Mouse (Mus musculus): ENCODE data around the gene Cxcr1. TPM values are rescaled to one million over a fixed set of nuclear protein-coding genes. Genes with fewer than 3 reads are reported as not detected.

Gene Cxcr1
- polyA plus RNA-seq (2016; fragmentation: Nextera tagmentation; extraction: Ambion mirVana): not detected in 2 replicates

DNA sequence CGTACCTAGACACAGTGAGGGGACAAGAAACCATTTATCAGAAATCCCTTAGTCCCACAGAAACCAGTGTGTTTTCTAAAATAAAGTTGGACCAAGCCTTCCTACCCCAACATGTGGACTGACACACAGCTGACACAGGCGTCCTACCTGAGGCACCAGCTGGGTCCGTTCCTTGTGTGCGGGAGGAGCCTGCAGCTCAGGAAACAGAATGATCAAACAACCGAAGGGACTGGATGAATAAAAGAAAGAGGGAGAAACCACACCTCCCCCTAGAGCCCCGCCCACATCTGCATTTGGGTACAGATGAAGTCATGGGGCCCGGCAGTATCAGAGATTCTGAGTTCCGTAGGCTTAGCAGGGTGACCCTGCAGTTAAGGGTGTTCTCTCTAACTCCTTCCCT is at the start of gene Cxcr1:
TSS of gene Cxcr1 (minus strand) at position 187 of the 400 bp plus-strand sequence.
- no peak for ATAC-seq (ENCODE audit: low FRiP score, low read depth)
- Histone ChIP-seq H3K36me3 (no peaks in the 10 kb centered on the region), H3K4me1 (0 out of 2 replicates have a peak, but pooled peaks cover 4% of the 10 kb centered on the region), H3K9me3 (no peaks in the 10 kb centered on the region), H3K4me2 (replicated peaks) (no peak within 1 kb of the TSS), H3K9ac (no peak within 1 kb of the TSS), H3K4me3 (no peak within 1 kb of the TSS), H3K27me3 (replicated peaks) (no peaks in the 10 kb centered on the region), H3K27ac (no peak within 1 kb of the TSS)
- WGBS: 68% methylated on average over 8 of the region's 8 CpGs

DNA sequence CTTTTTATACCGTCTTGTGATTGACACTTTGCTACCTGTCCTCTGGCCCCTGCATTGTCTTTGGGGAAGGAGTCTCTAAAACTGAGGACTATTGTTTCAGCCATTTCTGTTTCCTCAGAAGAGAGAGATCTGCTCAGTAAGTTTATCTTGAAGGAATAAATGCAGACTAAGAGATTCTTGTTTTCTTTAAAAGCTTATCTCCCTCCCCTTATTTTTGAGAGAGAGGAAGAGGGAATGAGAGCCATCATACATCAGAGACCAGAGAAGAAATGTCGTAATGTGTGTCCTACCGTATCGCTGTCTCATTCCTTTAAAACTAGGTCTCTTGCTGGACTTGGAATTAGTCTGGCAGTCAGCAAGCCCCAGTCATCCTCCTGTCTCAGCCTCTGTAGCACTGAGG is 46.4 kb upstream of the Cxcr1 start:
- Histone ChIP-seq H3K4me3 (no peak overlapping the region), H3K9me3 (no peaks in the 10 kb centered on the region), H3K36me3 (no peaks in the 10 kb centered on the region), H3K9ac (0 out of 2 replicates have a peak overlapping the region, but pooled peaks have one; percentile 14), H3K4me2 (replicated peaks) (no peak overlapping the region), H3K4me1 (peaks cover 32% of the 10 kb centered on the region), H3K27me3 (replicated peaks) (no peaks in the 10 kb centered on the region), H3K27ac (no peak overlapping the region)
- no peak for ATAC-seq (ENCODE audit: low FRiP score, low read depth)
- WGBS: 92% methylated on average over 4 of the region's 4 CpGs

- no peak for ATAC-seq (ENCODE audit: low FRiP score, low read depth)
- 72% methylated on average over 6 of the region's 6 CpGs for WGBS
- Histone ChIP-seq H3K9ac (0 out of 2 replicates have a peak overlapping the region, but pooled peaks have one; percentile 14), H3K4me3 (no peak overlapping the region), H3K4me1 (peaks cover 32% of the 10 kb centered on the region), H3K9me3 (no peaks in the 10 kb centered on the region), H3K4me2 (replicated peaks) (no peak overlapping the region), H3K27ac (no peak overlapping the region), H3K27me3 (replicated peaks) (no peaks in the 10 kb centered on the region), H3K36me3 (no peaks in the 10 kb centered on the region)
These were observed 45.9 kb upstream of the Cxcr1 start for GRCm38 (mm10) chr1:74240311-74240710.

GRCm38 (mm10) chr1:74239618-74240017 is 45.2 kb upstream of the Cxcr1 start:
- H3K36me3 ChIP-seq: no peaks in the 10 kb centered on the region
- H3K4me1 ChIP-seq: peaks cover 32% of the 10 kb centered on the region
- H3K9me3 ChIP-seq: no peaks in the 10 kb centered on the region
- no peak overlapping the region for H3K9ac ChIP-seq
- 70% methylated on average over 11 of the region's 11 CpGs for WGBS
- no peak overlapping the region for H3K4me3 ChIP-seq
- no peak overlapping the region for H3K27ac ChIP-seq
- H3K27me3 ChIP-seq (replicated peaks): no peaks in the 10 kb centered on the region
- H3K4me2 ChIP-seq (replicated peaks): peak overlapping the region; percentile 32; the same call in 1 of the 2 replicates
- no peak for ATAC-seq (ENCODE audit: low FRiP score, low read depth)

DNA sequence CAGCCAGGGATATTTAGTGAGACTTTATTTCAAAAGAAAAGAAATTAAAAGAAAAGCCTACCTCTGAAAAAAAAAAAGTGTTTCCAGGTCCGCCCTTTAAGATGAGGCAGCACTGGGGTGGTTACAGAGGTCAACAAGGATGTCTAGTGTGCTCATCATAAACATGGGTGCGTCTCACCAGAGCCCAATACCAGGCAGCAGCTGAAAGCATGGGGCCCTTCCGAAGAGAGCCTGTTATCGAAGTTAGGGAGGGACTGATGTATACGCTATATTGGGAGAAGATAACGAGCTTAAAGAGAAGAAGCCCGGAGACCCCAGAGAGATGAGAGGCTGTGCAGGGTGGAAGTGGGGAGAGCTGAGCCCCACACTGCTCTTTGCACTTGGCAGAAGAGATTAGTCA is 44.7 kb upstream of the Cxcr1 start:
- no peaks in the 10 kb centered on the region for H3K27me3 ChIP-seq (replicated peaks)
- no peak overlapping the region for H3K9ac ChIP-seq
- peaks cover 32% of the 10 kb centered on the region for H3K4me1 ChIP-seq
- H3K9me3 ChIP-seq: no peaks in the 10 kb centered on the region
- 83% methylated on average over 7 of the region's 7 CpGs for WGBS
- no peak overlapping the region for H3K27ac ChIP-seq
- ATAC-seq (ENCODE audit: low FRiP score, low read depth): no peak
- H3K4me3 ChIP-seq: no peak overlapping the region
- H3K4me2 ChIP-seq (replicated peaks): peak overlapping the region; percentile 32
- no peaks in the 10 kb centered on the region for H3K36me3 ChIP-seq

- H3K4me1 ChIP-seq: peaks cover 32% of the 10 kb centered on the region
- 69% methylated on average over 1 of the region's 1 CpGs for WGBS
- ATAC-seq (ENCODE audit: low FRiP score, low read depth): no peak
- no peak overlapping the region for H3K27ac ChIP-seq
- no peaks in the 10 kb centered on the region for H3K9me3 ChIP-seq
- H3K27me3 ChIP-seq (replicated peaks): no peaks in the 10 kb centered on the region
- peak overlapping the region; percentile 82 for H3K4me2 ChIP-seq (replicated peaks)
- H3K4me3 ChIP-seq: peak overlapping the region; percentile 93; the same call in 1 of the 2 replicates
- H3K9ac ChIP-seq: no peak overlapping the region
- no peaks in the 10 kb centered on the region for H3K36me3 ChIP-seq
These were observed 43.7 kb upstream of the Cxcr1 start for GRCm38 (mm10) chr1:74238136-74238535.

- Histone ChIP-seq H3K9me3 (no peaks in the 10 kb centered on the region), H3K4me3 (peak overlapping the region; percentile 93), H3K4me1 (peaks cover 32% of the 10 kb centered on the region), H3K27me3 (replicated peaks) (no peaks in the 10 kb centered on the region), H3K9ac (peak overlapping the region; percentile 93), H3K36me3 (no peaks in the 10 kb centered on the region), H3K4me2 (replicated peaks) (peak overlapping the region; percentile 82), H3K27ac (no peak overlapping the region)
- ATAC-seq (ENCODE audit: low FRiP score, low read depth): no peak
- 45% methylated on average over 5 of the region's 5 CpGs for WGBS
These were observed 43.2 kb upstream of the Cxcr1 start for GRCm38 (mm10) chr1:74237671-74238070.

DNA sequence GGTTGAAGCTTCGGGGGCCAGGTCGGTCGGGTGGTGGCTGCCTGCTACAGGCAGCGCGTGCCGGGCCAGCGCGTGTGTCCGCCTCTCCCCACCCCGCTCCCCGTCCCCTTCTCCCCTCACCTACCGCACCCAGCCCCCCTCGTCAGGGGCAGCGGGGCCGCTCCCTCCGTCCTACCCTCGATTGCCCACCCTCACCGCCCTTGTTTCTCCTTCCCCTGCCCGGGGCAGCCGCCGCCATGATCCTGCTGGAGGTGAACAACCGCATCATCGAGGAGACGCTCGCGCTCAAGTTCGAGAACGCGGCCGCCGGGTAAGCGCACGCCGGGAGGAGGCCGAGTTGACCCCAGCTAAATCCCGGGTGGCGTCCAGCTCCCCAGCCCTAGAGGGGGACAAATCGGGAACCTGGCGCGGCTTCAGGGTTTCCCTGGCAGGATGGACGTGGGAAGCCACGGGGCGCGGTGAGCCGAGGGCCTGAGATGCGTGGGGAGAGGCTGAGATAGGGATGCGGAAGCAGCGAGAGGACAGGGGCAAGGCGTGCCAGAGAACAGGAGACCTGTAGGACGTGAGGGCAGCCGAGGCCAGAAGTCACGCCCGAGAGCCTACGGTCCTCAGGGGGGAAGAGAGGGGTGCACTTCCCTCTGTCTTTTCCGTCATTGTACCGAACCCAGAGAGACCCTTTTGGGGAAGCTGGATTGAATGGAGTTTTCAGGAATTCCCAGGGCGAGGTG is 42.3 kb upstream of the Cxcr1 start:
- no peaks in the 10 kb centered on the region for H3K36me3 ChIP-seq
- ATAC-seq (ENCODE audit: low FRiP score, low read depth): peak; percentile 57
- H3K4me2 ChIP-seq (replicated peaks): peak overlapping the region; percentile 82
- H3K4me3 ChIP-seq: peak overlapping the region; percentile 93
- WGBS: under 1% methylated on average over 53 of the region's 57 CpGs
- H3K27ac ChIP-seq: peak overlapping the region; percentile 70
- H3K27me3 ChIP-seq (replicated peaks): no peaks in the 10 kb centered on the region
- peak overlapping the region; percentile 93 for H3K9ac ChIP-seq
- H3K9me3 ChIP-seq: no peaks in the 10 kb centered on the region
- H3K4me1 ChIP-seq: peaks cover 32% of the 10 kb centered on the region

- H3K4me3 ChIP-seq: peak within 1 kb of the TSS; percentile 93
- peak within 1 kb of the TSS; percentile 70 for H3K27ac ChIP-seq
- peak within 1 kb of the TSS; percentile 82 for H3K4me2 ChIP-seq (replicated peaks)
- peak within 1 kb of the TSS; percentile 93 for H3K9ac ChIP-seq
- H3K27me3 ChIP-seq (replicated peaks): no peaks in the 10 kb centered on the region
- peak; percentile 93 for ATAC-seq (ENCODE audit: low FRiP score, low read depth)
- WGBS: 2% methylated on average over 45 of the region's 55 CpGs
- H3K36me3 ChIP-seq: no peaks in the 10 kb centered on the region
- H3K9me3 ChIP-seq: no peaks in the 10 kb centered on the region
- peaks cover 32% of the 10 kb centered on the region for H3K4me1 ChIP-seq
These were observed 41.6 kb upstream of the Cxcr1 start, which contains the start of gene Arpc2 for GRCm38 (mm10) chr1:74235938-74236589. TSS of gene Arpc2 (plus strand) at chr1:74236084.

DNA sequence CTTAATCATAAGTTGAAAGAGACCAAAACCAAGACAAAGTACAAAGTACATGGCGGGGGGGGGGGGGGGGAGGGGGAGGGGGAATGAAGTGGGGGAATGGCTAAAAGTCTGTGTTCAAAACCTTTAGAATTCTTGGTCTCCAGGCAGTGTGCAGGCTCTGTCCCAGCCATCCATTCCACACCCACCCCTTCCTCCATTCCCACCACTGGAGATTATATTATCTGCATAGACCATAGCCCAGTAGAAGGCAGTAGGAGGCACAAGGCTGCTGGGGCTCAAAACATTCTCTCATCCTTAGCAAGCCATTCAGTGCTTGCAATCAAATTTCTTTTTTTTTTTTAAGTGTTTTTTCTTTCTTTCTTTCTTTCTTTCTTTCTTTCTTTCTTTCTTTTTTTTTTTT is 36.6 kb upstream of the Cxcr1 start:
- H3K4me3 ChIP-seq: no peak overlapping the region
- no peaks in the 10 kb centered on the region for H3K4me1 ChIP-seq

GRCm38 (mm10) chr1:74229942-74230341 is 35.5 kb upstream of the Cxcr1 start:
- WGBS: 80% methylated on average over 2 of the region's 2 CpGs
- Histone ChIP-seq H3K4me2 (replicated peaks) (no peak overlapping the region), H3K36me3 (no peaks in the 10 kb centered on the region), H3K4me1 (no peaks in the 10 kb centered on the region), H3K27ac (no peak overlapping the region), H3K9ac (no peak overlapping the region), H3K9me3 (no peaks in the 10 kb centered on the region), H3K4me3 (no peak overlapping the region), H3K27me3 (replicated peaks) (no peaks in the 10 kb centered on the region)
- ATAC-seq (ENCODE audit: low FRiP score, low read depth): no peak

More for the DNA sequence above, 36.6 kb upstream of the Cxcr1 start:
- H3K9ac ChIP-seq: no peak overlapping the region
- ATAC-seq (ENCODE audit: low FRiP score, low read depth): no peak
- H3K36me3 ChIP-seq: no peaks in the 10 kb centered on the region
- WGBS: 83% methylated on average over 1 of the region's 1 CpGs
- H3K27ac ChIP-seq: no peak overlapping the region
- no peak overlapping the region for H3K4me2 ChIP-seq (replicated peaks)
- H3K9me3 ChIP-seq: no peaks in the 10 kb centered on the region
- H3K27me3 ChIP-seq (replicated peaks): no peaks in the 10 kb centered on the region

GRCm38 (mm10) chr1:74227317-74227716 is 32.9 kb upstream of the Cxcr1 start:
- Histone ChIP-seq H3K9me3 (no peaks in the 10 kb centered on the region), H3K36me3 (no peaks in the 10 kb centered on the region), H3K4me1 (no peaks in the 10 kb centered on the region), H3K4me3 (no peak overlapping the region), H3K9ac (no peak overlapping the region), H3K4me2 (replicated peaks) (no peak overlapping the region), H3K27me3 (replicated peaks) (no peaks in the 10 kb centered on the region), H3K27ac (no peak overlapping the region)
- WGBS: 87% methylated on average over 7 of the region's 7 CpGs
- ATAC-seq (ENCODE audit: low FRiP score, low read depth): no peak

Data from neural tube, embryonic 12.5 days (tissue).